Mouse (Mus musculus): ENCODE data around the gene Sh3pxd2a.

- TF ChIP-seq CTCF (IDR thresholded peaks at IDR 0.05; ENCODE audit: low read depth) = no peak
- TF ChIP-seq EP300 (IDR thresholded peaks at IDR 0.05; ENCODE audit: low read depth) = no peak
These were observed 47.8 kb upstream of the Sh3pxd2a start for GRCm38 (mm10) chr19:47511958-47512357.

Data from heart, postnatal 0 days (tissue).